Mouse (Mus musculus) midbrain, embryonic 13.5 days (tissue): Measurements from ENCODE around the gene Steap4. TPM values are rescaled to one million over a fixed set of nuclear protein-coding genes. Genes with fewer than 3 reads are reported as not detected.
"Not testable (repeated sequence)": the region's sequence is repeated elsewhere in the genome, so short reads cannot be mapped to it uniquely, and the experiment has no call there.

ENCODE experiments used
- ATAC-seq: fragments of 200-750 bp; cut with Nextera tagmentation; 2 replicates; pipeline ENCODE4 v1.8.0; 2017; ENCODE audit warnings: mild to moderate bottlenecking, moderate TSS enrichment, moderate library complexity
- H3K27ac ChIP-seq: fragments of 300-500 bp; sonication (generic); 2 replicates; pipeline ENCODE4 v1.5.1; 2015; ENCODE audit warnings: inconsistent platforms, mild to moderate bottlenecking, moderate library complexity
- H3K27me3 ChIP-seq: fragments of 300-500 bp; sonication (generic); 2 replicates; pipeline ENCODE4 v1.6.1; 2015; ENCODE audit warnings: mild to moderate bottlenecking, inconsistent platforms
- H3K36me3 ChIP-seq: fragments of 300-500 bp; sonication (generic); 2 replicates; pipeline ENCODE4 v1.6.1; 2015; ENCODE audit warnings: mild to moderate bottlenecking, inconsistent platforms
- H3K4me1 ChIP-seq: fragments of 300-500 bp; sonication (generic); replicated peaks from 2 replicates; pipeline ENCODE4 v1.6.1; 2015; ENCODE audit warnings: inconsistent platforms
- H3K4me2 ChIP-seq: fragments of 300-500 bp; sonication (generic); replicated peaks from 2 replicates; pipeline ENCODE4 v1.6.1; 2015; ENCODE audit warnings: moderate library complexity, mild to moderate bottlenecking, inconsistent platforms
- H3K4me3 ChIP-seq: fragments of 300-500 bp; sonication (generic); replicated peaks from 2 replicates; pipeline ENCODE4 v1.5.1; 2015; ENCODE audit warnings: mild to moderate bottlenecking, inconsistent platforms
- H3K9ac ChIP-seq: fragments of 300-500 bp; sonication (generic); replicated peaks from 2 replicates; pipeline ENCODE4 v1.6.1; 2015; ENCODE audit warnings: mild to moderate bottlenecking, inconsistent platforms
- H3K9me3 ChIP-seq: fragments of 300-500 bp; sonication (generic); 2 replicates; pipeline ENCODE4 v1.6.1; 2016; ENCODE audit warnings: mild to moderate bottlenecking, inconsistent platforms
- WGBS: fragments of 180-500 bp; shearing (Covaris S2); methylation state at CpG from one replicate; pipeline ENCODE4 v1.1.7; 2015; 5-methylcytosine and 5-hydroxymethylcytosine counted together
- polyA plus RNA-seq: library from polyadenylated mRNA; unstranded; fragments of >200 nt; fragmentation: Nextera tagmentation; extraction: Ambion mirVana; gene quantifications from 2 replicates; pipeline ENCODE4 v1.2.1, GENCODE M21; 2015

Steap4 gene
- polyA plus RNA-seq, 1 experiment from 2014 or later: 0.17 TPM

DNA sequence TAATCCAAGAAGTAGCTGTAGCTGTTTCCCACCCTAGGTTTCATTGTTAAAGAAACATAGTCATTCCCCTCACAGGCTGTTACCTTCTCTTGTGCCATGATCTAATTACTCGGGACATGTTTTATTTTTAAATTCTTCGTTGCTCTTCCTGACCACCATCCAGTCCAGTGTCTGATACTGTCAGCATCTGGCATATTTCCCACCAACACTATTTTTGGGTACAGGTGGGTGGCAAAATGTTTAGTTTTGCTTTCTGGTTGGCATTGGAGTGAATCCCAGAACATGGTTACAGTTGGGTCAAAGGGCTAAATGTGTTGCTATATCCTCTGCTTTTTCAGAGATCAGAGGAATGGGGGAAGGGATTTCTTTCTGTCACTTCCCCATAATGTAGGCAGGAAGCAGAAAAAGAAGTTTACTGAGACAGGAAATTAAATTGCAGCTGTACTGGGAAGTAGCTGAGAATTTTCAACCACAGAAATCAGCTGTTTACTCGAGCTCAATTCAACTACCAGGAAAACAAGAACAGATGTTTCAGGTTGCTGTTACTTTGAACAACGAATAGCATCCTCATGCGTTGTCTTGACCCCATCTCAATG lies 4.8 kb upstream of the Steap4 start:
- no peak overlapping the region for H3K4me2 ChIP-seq
- 81% methylated on average over 5 of the region's 5 CpGs for WGBS

GRCm38 (mm10) chr5:7958061-7958460 lies 2.2 kb upstream of the Steap4 start:
- Histone ChIP-seq H3K27ac (no peak overlapping the region), H3K4me3 (no peak overlapping the region), H3K9me3 (no peaks in the 10 kb centered on the region), H3K27me3 (no peaks in the 10 kb centered on the region), H3K4me2 (no peak overlapping the region), H3K36me3 (no peaks in the 10 kb centered on the region), H3K9ac (no peak overlapping the region), H3K4me1 (peaks cover 7% of the 10 kb centered on the region)
- WGBS: 95% methylated on average over 4 of the region's 4 CpGs
- ATAC-seq: no peak

More for the DNA sequence above, 4.8 kb upstream of the Steap4 start:
- H3K9ac ChIP-seq: no peak overlapping the region
- peaks cover 7% of the 10 kb centered on the region for H3K4me1 ChIP-seq
- H3K36me3 ChIP-seq: no peaks in the 10 kb centered on the region
- no peak overlapping the region for H3K27ac ChIP-seq
- H3K4me3 ChIP-seq: no peak overlapping the region
- no peaks in the 10 kb centered on the region for H3K9me3 ChIP-seq
- no peak for ATAC-seq
- no peaks in the 10 kb centered on the region for H3K27me3 ChIP-seq

GRCm38 (mm10) chr5:7959286-7959685 lies 971 bp upstream of the Steap4 start:
- H3K4me1 ChIP-seq: peaks cover 7% of the 10 kb centered on the region
- no peak overlapping the region for H3K4me3 ChIP-seq
- no peaks in the 10 kb centered on the region for H3K9me3 ChIP-seq
- H3K27me3 ChIP-seq: no peaks in the 10 kb centered on the region
- H3K9ac ChIP-seq: no peak overlapping the region
- WGBS: 87% methylated on average over 6 of the region's 6 CpGs
- H3K36me3 ChIP-seq: no peaks in the 10 kb centered on the region
- H3K4me2 ChIP-seq: no peak overlapping the region
- no peak for ATAC-seq
- no peak overlapping the region for H3K27ac ChIP-seq

DNA sequence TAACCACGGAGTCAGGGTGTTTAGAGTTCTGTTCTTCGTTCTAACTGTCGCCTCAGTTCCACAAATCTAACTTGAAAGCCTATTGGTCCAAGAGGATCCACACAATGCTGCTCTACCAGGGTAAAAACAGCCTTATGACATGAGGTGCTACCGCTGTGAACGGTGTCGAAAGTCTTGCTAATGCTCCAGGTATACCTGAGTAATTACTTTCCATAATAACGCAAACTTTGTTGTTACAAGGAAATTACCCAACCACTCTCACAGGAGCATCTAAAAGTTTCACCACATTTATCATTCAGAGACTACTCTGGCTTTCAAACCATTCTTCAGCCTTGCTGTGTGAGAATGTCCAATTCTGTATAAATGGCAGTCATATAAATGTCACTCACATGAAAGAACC lies 856 bp downstream of the Steap4 start:
- no peaks in the 10 kb centered on the region for H3K36me3 ChIP-seq
- no peak overlapping the region for H3K4me3 ChIP-seq
- no peak overlapping the region for H3K27ac ChIP-seq
- WGBS: 88% methylated on average over 7 of the region's 7 CpGs
- H3K4me2 ChIP-seq: no peak overlapping the region
- no peaks in the 10 kb centered on the region for H3K27me3 ChIP-seq
- no peaks in the 10 kb centered on the region for H3K9me3 ChIP-seq
- H3K9ac ChIP-seq: no peak overlapping the region
- ATAC-seq: no peak
- peaks cover 7% of the 10 kb centered on the region for H3K4me1 ChIP-seq

DNA sequence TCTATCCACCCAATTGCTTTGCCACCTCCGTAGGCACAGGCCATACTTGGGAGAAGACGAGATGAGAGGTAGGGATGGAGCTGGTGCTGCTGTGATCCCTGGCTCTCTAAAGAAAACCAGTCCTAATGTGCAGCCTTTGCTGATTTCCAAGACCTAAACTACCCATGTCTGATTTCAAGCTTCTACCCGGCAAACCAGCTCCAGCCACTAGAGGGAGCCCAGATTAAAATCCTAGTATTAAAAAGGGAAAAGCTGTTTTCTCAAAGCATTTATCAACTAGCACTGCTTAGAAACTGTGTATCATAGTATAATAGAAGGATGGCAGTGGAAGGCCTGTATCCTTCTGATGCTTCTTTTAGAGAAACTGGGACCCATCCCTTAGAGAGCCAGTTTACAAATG lies 5.0 kb downstream of the Steap4 start:
- Histone ChIP-seq H3K9ac (no peak overlapping the region), H3K9me3 (no peaks in the 10 kb centered on the region), H3K4me3 (no peak overlapping the region), H3K27me3 (no peaks in the 10 kb centered on the region), H3K27ac (no peak overlapping the region), H3K4me1 (peaks cover 2% of the 10 kb centered on the region), H3K36me3 (no peaks in the 10 kb centered on the region), H3K4me2 (no peak overlapping the region)
- 31% methylated on average over 3 of the region's 3 CpGs for WGBS
- no peak for ATAC-seq

- H3K4me2 ChIP-seq: no peak overlapping the region
- H3K27ac ChIP-seq: no peak overlapping the region
- H3K9me3 ChIP-seq: no peaks in the 10 kb centered on the region
- H3K36me3 ChIP-seq: no peaks in the 10 kb centered on the region
- no peak for ATAC-seq
- H3K4me1 ChIP-seq: no peaks in the 10 kb centered on the region
- WGBS: 80% methylated on average over 5 of the region's 5 CpGs
- no peak overlapping the region for H3K9ac ChIP-seq
- no peak overlapping the region for H3K4me3 ChIP-seq
- H3K27me3 ChIP-seq: no peaks in the 10 kb centered on the region
Observed at GRCm38 (mm10) chr5:7968152-7968551, 7.9 kb downstream of the Steap4 start.

- 84% methylated on average over 2 of the region's 2 CpGs for WGBS
Observed at GRCm38 (mm10) chr5:7972266-7972665, 12.0 kb downstream of the Steap4 start.

GRCm38 (mm10) chr5:7974522-7975197 lies 14.4 kb downstream of the Steap4 start:
- Histone ChIP-seq H3K27me3 (no peaks in the 10 kb centered on the region), H3K4me3 (no peak overlapping the region), H3K9me3 (no peaks in the 10 kb centered on the region), H3K4me2 (no peak overlapping the region), H3K9ac (no peak overlapping the region), H3K4me1 (no peaks in the 10 kb centered on the region), H3K36me3 (no peaks in the 10 kb centered on the region), H3K27ac (no peak overlapping the region)
- no peak for ATAC-seq
- WGBS: 93% methylated on average over 11 of the region's 11 CpGs

More at GRCm38 (mm10) chr5:7972266-7972665, 12.0 kb downstream of the Steap4 start:
- no peak for ATAC-seq
- H3K27me3 ChIP-seq: no peaks in the 10 kb centered on the region
- H3K36me3 ChIP-seq: no peaks in the 10 kb centered on the region
- H3K4me2 ChIP-seq: no peak overlapping the region
- H3K4me3 ChIP-seq: no peak overlapping the region
- no peaks in the 10 kb centered on the region for H3K9me3 ChIP-seq
- H3K9ac ChIP-seq: no peak overlapping the region
- no peak overlapping the region for H3K27ac ChIP-seq
- no peaks in the 10 kb centered on the region for H3K4me1 ChIP-seq

DNA sequence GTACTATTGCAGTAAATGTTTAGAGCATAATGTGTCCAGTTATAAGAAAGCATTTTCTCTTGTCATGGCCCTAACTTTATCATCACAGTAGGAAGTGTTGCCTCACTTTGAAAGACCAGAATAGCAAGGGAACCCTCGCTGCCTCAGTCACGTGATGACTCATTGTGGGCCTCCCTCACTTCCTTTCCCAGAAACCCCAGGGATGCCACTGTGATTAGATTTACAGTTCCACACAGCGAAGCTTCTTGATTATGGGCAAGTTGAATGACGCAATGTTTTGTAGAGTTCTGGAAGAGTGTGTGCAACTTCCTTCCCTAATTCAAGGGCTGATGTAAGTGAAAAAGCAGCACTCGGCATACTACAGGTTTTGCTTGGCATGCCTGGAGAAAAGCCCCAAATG lies 20.3 kb downstream of the Steap4 start:
- no peak overlapping the region for H3K27ac ChIP-seq
- no peaks in the 10 kb centered on the region for H3K9me3 ChIP-seq
- no peak for ATAC-seq
- WGBS: 92% methylated on average over 5 of the region's 5 CpGs
- H3K4me1 ChIP-seq: no peaks in the 10 kb centered on the region
- no peaks in the 10 kb centered on the region for H3K27me3 ChIP-seq
- H3K36me3 ChIP-seq: no peaks in the 10 kb centered on the region
- H3K9ac ChIP-seq: no peak overlapping the region
- H3K4me2 ChIP-seq: no peak overlapping the region
- no peak overlapping the region for H3K4me3 ChIP-seq

GRCm38 (mm10) chr5:7987962-7988361 lies 27.7 kb downstream of the Steap4 start:
- Histone ChIP-seq H3K27me3 (no peaks in the 10 kb centered on the region), H3K4me1 (no peaks in the 10 kb centered on the region), H3K9ac (no peak overlapping the region), H3K4me3 (no peak overlapping the region), H3K4me2 (no peak overlapping the region), H3K9me3 (no peaks in the 10 kb centered on the region), H3K36me3 (no peaks in the 10 kb centered on the region), H3K27ac (no peak overlapping the region)
- ATAC-seq: no peak
- WGBS: 91% methylated on average over 1 of the region's 1 CpGs

- H3K9ac ChIP-seq: no peak overlapping the region
- WGBS: 95% methylated on average over 4 of the region's 4 CpGs
- no peaks in the 10 kb centered on the region for H3K9me3 ChIP-seq
- H3K4me1 ChIP-seq: no peaks in the 10 kb centered on the region
- no peaks in the 10 kb centered on the region for H3K27me3 ChIP-seq
- no peaks in the 10 kb centered on the region for H3K36me3 ChIP-seq
- no peak overlapping the region for H3K4me3 ChIP-seq
- H3K27ac ChIP-seq: no peak overlapping the region
- no peak overlapping the region for H3K4me2 ChIP-seq
- ATAC-seq: no peak
Observed at GRCm38 (mm10) chr5:7988415-7988814, 28.2 kb downstream of the Steap4 start.

DNA sequence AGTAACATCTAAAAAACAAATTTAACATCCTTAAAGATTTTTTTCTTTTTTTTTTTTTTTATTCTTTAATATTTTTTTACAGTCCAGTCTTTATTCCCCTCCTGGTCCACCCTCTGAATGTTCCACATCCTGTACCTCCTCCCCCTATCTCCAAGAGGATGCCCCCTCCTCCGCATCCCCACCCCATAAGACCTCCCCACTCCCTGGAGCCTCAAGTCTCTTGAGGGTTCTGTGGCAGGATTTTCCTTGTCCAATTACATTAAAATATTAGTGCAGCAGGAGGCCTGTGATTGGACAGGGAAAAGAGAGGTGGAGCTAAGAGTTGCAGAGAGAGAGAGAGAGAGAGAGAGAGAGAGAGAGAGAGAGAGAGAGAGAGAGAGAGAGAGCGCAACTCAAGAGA lies 31.4 kb downstream of the Steap4 start:
- H3K9ac ChIP-seq, H3K4me2 ChIP-seq, ATAC-seq, H3K27ac ChIP-seq, H3K4me3 ChIP-seq, H3K9me3 ChIP-seq, H3K36me3 ChIP-seq, H3K4me1 ChIP-seq, H3K27me3 ChIP-seq: not testable (repeated sequence)
- 87% methylated on average over 2 of the region's 2 CpGs for WGBS

- no peak for ATAC-seq
- no peaks in the 10 kb centered on the region for H3K27me3 ChIP-seq
- 73% methylated on average over 5 of the region's 5 CpGs for WGBS
- H3K9me3 ChIP-seq: no peaks in the 10 kb centered on the region
- no peak overlapping the region for H3K9ac ChIP-seq
- H3K36me3 ChIP-seq: no peaks in the 10 kb centered on the region
- H3K4me3 ChIP-seq: no peak overlapping the region
- no peak overlapping the region for H3K4me2 ChIP-seq
- H3K27ac ChIP-seq: no peak overlapping the region
- H3K4me1 ChIP-seq: no peaks in the 10 kb centered on the region
Observed at GRCm38 (mm10) chr5:7993766-7994165, 33.5 kb downstream of the Steap4 start.
